Mouse (Mus musculus): ENCODE data around the gene Il1r1.

DNA sequence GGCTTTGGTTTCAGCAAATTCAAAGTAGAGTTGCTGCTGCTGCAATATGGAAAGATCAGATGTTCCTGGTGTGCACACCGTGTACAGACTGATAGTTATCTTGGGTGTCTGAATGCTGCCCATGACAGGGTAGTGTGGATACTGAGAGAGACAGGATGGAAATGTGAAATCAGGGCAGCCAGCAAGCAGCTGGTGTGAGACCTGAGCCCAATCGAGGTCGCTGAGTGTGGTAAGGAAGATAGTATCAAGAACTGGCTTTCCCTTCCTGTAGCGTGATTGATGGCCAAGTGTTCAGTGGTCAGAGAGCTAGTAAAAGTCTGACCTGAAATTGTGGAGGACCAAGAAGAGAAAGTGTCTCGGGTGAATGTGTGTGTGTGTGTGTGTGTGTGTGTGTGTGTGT is 59.1 kb downstream of the Il1r1 start:
- TF ChIP-seq POLR2A (IDR thresholded peaks at IDR 0.05; ENCODE audit: borderline replicate concordance, extremely low read depth, insufficient read depth, insufficient read length, poor library complexity, severe bottlenecking), result no peak
- TF ChIP-seq CTCF (IDR thresholded peaks at IDR 0.05; ENCODE audit: borderline replicate concordance, extremely low read depth, insufficient read depth, insufficient read length), result no peak

All from brain, embryonic 14.5 days (tissue).